Mouse (Mus musculus) adrenal gland, adult 18-20 months (tissue): ENCODE results near the gene Cideb. TPM values are rescaled to one million over a fixed set of nuclear protein-coding genes. Genes with fewer than 3 reads are reported as not detected.
A peak's percentile ranks its signal among the peaks of the same experiment; 100 is the strongest.

Source experiments
- DNase-seq, 2 experiments: peaks; one replicate each; pipeline ENCODE4 v3.0.0; 2021 to 2022; ENCODE audit warnings: low spot score in 2 of 2
- long read RNA-seq, 2 experiments: library from polyadenylated mRNA; stranded (forward); transcript quantifications; one replicate each; pipeline ENCODE4 v2.0.0; 2021
- total RNA-seq, 2 experiments: library from RNA; stranded (reverse); gene quantifications; 1 replicate in 1 of 2; 2 replicates in 1 of 2; pipeline ENCODE4 v1.2.3; 2021

The Cideb gene
- total RNA-seq: 1 to 10 TPM in 1 of 2 experiments, under 1 TPM in 1; 0.76 to 2.3 TPM
- long read RNA-seq, experiment 1: 0 reads
- long read RNA-seq, experiment 2: 0 reads

DNA sequence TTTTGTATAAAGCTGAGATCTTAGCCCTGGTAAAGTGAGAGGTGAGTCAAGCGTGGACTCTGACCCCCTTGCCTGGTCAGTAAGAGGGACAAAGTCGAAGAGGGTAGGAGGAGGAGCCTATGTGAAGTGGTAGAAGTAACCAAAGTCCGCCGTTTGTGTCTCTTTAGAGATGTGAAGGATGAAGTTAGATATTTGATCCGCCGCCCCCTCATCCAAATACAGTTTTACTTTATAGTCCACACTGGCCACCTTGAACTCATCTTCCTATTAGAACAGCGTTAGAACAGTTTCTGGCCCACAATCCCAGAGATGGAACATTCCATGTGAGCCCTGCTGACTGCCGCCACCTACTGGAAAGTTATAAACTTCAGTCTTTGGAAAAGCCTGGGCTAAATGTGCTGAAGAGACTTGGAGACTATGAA is at the start of gene Cideb:
TSS of gene Cideb (minus strand) at position 96 of the 422 bp plus-strand sequence.
- peak in 1 of 2 experiments; percentile 19 for DNase-seq

DNA sequence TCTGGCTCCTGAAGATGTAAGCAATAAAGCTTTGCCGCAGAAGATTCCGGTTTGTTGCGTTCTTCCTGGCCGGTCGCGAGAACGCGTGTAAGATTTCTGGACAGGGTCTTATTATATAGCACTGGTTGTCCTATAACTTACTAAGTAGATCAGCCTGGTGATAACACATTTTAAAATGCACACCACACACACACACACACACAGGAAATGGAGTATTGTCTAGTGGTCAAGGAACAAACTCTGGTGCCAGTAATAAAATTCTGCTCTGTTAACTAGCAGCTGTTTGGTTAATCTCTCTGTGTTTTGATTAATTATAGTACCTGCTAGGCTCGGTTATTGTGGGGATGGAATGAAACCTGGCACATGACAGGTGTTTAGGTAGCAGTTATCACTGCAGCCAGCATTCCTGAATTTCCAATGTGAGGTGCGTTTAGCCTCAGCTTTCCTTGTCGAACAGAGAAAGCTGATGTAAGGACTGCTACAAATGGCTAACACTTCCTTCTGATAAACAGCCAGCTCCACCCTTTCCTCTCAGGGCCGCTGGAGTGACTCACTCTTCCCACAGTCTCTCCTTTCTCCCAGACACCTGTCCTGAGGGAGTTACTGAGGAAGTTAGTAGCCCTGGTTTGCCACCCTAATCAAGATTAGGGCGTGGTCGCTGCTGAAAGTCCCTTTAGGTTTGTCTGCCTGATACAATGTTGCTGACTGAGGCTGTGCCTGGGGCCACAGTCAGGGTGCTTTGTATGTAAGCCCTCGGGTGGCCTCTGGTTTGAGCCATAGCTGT is 37.3 kb upstream of the Cideb start:
- DNase-seq: no peak

DNA sequence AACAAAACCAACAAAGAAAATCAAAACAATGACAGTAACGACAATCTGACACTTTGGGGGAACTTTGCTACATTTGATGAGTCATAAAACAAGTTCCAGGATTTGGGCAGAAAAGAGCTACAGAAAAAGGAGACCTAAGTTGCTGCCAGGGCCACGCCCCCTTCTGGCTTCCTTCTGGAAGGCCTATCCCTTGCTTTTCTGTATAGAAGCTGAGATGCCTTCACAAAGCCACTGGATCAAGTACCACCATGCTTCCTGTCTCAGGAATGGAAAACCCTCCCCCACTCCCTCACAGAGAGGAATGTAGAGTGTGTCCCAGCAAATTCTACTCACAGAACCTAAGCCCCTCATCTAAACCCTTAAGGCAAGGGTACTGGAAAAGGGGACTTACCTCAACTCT is 35.7 kb upstream of the Cideb start:
- no peak for DNase-seq

DNA sequence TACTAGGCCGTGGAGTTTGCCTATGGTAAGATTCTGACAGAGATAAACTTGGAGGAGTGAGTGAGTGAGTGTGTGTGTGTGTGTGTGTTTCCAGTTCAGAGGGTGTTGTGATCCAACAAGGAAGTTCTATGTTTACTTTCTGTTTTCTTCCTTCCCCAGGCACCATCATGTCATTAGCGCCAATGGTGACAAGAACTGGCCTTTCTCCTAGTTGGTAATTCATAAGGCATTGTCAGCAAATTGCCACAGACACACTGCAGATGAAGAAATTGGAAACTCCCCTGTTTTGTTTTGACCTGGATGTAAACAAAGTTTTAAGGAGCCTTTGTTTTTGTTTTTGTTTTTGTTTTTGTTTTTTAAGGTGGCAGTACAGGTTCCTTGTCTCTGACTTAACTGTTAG is 35.2 kb upstream of the Cideb start:
- no peak for DNase-seq

DNA sequence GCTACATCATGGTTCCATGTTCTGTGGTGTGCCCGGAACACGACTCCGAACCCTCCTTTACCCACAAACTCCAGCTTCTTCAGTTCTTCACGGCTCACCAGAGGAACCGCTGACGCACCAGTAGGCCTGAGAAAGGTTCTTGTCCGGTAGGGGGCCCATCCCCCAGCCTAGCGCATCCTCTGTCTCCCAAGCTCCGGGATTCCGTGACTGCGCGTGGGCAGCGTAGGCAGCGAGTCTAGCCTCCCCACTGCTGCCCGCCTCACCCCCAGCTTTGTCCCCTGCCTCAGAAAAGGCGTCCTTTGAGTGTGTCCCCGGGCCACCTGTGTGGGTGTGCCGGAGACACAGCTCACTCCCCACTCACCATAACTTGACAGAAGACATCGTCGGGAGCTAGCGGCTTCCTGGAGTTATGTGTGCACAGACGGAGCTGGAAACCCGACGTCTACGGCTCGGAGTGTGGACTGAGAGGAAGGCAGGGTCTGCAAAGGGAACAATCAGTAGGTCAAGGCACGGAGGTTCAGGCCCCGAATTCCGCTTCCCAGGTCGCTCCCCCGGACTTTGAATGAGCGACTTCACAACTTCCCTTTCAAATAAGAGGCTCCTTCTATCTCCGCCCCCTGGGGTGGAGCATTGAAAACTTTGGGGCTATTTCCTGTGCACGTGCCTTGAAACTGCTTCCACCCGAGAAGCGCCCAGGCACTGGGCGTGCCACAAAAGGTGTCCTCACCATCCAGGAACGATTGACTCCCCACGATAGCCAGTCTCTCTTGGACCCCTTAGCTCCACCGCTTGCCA is 30.2 kb upstream of the Cideb start, which contains the start of gene Ripk3:
TSS of gene Ripk3 (minus strand) at position 610 of the 795 bp plus-strand sequence.
- DNase-seq: no peak

DNA sequence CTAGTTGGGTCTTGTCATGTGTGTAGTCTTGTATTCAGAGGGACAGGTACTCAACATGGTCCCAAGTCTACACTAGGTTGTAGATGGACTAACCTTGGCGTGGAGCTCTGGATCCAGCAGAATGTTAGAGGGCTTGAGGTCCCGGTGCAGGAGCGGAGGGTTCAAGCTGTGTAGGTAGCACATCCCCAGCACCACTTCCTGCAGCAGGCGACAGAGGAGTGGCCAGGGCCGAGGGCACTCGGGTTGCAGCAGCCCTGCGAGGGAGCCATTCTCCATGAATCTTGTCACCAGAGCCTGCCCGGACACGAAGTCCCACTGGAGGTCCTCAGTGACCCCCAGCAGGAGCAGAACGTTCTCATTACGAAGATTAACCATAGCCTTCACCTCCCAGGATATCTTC is 29.5 kb upstream of the Cideb start:
- DNase-seq: no peak

DNA sequence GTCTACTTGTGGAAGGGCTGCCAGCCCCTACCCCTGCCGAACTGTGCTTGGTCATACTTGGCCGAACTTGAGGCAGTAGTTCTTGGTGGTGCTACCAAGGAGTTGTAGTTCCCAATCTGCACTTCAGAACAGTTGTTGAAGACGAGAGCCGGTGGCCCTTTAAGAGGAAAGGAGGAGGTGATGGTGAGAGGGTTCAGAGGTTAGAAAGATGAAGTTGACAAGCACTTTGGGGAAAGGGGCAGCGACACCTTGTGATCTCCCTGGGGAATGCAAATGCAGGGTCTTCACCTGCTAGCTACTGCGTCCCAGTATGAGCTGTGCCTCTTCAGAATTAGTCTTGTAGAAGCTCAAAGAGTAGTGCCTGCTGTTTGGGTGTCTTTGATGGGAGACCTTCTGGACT is 26.9 kb upstream of the Cideb start:
- DNase-seq: peak in 1 of 2 experiments; percentile 1

DNA sequence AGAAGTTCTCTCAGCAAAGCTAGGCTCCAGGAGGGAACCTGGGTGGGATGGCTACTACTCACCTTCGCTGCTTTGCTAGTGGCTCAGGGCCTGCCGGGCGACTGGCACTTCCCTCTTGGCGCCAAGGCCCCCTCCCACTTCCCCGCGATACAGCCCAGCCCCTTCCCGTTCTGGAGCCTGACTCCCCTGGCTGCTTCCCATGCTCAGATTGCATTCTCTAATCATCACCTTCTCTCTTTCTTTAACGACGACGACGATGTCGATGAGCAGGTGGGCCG is 25.6 kb upstream of the Cideb start, which contains the start of gene Adcy4:
TSS of gene Adcy4 (minus strand) at position 138 of the 278 bp plus-strand sequence.
- peak; percentile 5 to 23 for DNase-seq

DNA sequence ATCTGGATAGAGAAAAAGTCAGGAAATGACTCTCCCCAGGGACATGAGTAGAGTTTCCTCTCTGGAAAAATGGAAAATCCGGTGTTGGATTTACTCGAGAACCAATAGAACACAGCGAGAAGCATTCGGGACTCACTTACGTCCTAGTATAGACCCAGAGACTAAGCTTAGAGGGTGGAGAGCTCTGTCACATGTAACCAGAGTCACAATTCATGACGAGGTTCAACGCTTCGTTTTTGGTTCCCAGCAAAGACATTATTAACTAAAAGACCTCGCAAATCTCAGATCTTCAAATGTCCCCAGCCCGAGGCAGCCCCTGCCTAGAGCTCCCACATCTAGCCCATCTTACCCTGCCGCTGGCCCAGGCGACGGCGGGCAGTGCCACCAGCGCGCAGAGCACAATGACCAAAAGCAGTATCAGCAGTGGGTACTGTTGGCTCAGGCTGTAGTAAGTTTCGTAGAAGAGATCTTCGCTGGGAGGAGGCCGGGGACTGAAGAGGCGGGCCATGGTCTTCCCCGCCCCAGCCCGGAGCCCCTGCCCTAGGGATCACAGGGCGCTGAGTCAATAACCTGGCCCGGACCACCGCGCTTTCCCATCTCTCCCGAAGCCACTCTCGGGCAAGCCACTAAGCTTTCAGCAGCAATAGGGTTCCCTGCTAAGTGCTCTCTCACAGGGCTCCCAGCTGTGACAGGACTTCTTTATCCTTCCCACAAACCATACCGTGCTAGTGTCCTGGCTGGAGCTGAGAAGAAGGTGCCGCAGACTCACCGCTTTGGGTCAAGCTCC is 25.1 kb upstream of the Cideb start:
- DNase-seq: peak; percentile 1 to 25

DNA sequence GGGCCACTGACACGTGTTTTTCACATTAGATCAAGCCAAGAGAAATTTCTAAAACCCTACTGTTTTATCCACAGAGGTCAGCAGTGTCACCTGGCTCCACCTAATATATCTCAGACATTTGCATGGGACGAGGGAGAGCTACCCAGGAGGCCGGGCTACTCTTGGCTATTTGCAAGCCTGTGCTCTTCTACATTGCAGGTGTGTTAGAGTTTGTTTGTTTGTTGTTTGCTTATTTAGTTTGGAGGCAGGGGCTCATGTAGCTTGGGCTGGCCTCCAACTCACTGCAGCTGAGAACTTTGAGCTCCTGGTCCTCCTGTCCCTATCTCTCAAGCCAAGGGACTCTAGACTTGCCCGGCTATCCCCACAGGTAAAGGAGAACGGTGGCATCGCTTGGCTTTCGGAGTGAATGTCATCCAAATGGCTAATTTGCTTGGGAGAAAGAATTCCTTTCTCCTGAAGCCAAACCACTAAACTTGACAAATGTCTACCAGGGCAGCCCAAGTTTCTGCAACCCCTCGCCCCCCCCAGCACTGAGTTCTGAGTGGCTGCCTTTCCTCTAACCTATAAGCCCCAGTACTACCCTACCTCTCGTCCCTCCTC is 24.2 kb upstream of the Cideb start:
- DNase-seq: peak in 1 of 2 experiments; percentile 1

DNA sequence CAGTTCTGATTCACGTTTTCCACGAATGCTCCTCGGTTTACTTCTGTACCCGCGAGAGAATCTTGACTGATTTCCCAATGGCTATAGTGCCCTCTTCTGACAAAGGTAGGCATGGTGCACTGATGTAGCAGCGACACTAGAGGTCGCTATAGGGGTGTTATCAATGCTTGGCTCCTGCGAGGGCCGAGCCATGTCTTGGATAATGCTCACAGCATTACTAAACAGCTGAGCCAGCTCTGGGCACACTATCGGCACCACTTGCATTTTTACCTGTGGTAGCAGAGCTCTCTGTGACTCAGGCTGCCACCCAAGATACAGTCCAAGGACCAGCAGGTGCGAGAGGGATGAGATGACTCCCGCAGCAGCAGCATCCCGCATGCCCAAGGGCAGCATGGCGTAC is 23.1 kb upstream of the Cideb start:
- DNase-seq: peak; percentile 39 to 55

DNA sequence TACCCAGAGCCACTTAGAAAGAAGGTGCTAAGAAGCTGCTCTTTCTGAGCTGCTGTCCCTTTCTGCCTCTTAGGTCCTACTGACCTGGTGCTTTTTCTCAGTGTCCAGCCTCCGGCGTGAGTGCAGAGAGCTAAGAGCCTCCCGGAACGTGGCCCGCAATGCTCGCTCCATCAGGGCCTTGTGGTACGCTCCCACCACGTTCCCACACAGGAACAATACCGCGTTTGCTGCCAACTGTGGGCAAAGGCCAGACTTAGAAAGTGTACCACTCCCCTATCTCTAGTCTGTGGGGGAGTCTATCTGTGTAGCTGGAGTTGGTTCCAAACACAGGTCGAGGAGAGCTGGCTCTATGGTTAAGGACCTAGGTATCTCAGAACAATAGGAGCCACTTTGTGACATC is 22.5 kb upstream of the Cideb start:
- DNase-seq: peak; percentile 3 to 16

DNA sequence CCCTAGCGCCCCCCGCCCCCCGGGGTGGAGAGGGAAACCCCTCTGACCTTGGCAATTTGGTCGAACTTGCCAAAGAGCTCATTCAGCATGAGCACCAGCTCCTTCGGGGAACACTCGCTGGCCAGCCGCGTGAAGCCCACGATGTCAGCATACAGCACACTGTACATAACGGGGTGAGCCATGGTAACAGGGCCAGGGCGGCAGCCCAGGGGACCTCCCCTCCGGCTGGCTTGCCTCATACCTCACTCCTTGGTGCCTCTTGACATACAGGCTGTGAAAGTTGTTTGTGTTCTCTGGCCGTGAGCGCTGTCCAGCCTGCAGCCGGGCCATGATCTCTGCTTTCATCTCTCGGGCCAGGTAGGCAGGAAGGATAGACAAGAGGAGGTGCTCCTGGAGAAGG is 21.4 kb upstream of the Cideb start:
- peak in 1 of 2 experiments; percentile 15 for DNase-seq

DNA sequence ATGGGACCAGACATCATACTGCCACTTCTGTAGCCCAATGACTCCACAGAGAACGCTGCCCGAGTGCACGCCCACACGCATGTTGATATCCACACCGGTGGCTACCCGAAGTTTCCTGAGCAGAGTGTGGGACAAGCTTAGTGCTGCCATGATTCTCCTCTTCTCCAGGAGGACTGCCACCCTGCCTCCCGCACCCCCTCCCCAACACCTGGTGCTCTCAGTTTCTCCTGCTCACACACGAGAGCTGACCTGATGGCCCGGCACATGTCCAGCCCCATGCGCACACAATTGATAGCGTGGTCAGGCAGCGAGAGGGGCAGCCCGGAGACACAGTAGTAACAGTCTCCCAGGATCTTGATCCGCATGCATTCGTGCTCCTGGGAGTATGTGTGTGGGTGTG is 20.4 kb upstream of the Cideb start:
- peak in 1 of 2 experiments; percentile 17 for DNase-seq

DNA sequence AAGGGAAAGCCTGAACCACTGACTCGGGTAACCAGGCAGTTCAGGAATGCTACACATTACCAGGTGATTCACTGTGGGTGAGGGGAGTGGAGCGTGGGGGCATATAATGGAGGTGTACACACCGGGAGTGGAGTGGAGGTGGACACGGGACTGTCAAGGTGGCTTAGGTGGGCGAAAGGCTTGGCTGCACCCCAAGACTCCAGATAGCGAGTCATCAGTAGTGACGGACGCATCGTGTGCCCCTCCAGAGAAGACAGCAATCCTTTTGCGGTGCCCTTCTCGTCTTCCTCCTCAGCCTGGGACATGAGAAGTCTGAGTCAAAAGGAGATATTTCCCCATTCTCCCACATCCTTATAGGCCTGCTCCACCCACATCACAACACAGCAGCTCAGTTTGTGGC is 19.5 kb upstream of the Cideb start:
- peak in 1 of 2 experiments; percentile 15 for DNase-seq

DNA sequence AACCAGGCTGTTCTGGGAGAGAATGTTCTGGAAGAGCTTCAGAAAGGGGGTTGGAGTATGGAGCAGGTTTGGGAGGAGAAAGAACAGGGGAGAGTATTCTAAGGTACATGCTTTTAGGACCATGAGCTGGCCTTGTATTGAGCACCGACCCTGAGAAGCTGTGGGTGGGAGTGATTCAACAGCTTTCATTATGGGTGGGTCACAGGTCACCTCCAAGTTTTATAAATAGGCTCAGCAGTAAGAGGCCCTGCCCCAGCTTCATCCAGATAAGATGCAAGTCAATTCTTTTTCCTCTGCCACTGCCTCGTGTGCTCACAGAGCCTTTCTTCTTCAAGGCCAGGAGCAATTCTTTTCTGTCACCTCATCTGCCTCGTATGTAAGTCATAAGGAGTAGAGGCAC is 18.9 kb upstream of the Cideb start:
- DNase-seq: no peak

DNA sequence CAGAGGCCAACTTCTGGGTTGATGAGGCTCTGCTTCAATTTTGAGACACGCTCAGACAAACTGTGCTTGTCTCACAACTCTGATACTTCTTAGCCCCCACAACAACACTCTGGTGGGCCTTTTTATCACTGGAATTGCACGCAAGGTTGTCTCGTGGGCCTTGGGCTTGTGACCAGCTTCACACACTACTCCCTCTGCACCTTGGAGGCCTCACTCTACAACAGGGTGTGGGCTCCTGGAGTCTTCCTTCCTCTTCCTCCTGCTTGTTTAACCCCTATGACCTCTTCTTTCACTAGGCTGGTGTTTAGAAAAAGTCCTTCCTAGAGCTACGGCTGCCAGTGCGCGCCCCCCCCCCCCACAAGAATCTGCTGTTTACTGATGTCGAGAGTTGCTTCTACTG is 18.5 kb upstream of the Cideb start:
- peak in 1 of 2 experiments; percentile 5 for DNase-seq

DNA sequence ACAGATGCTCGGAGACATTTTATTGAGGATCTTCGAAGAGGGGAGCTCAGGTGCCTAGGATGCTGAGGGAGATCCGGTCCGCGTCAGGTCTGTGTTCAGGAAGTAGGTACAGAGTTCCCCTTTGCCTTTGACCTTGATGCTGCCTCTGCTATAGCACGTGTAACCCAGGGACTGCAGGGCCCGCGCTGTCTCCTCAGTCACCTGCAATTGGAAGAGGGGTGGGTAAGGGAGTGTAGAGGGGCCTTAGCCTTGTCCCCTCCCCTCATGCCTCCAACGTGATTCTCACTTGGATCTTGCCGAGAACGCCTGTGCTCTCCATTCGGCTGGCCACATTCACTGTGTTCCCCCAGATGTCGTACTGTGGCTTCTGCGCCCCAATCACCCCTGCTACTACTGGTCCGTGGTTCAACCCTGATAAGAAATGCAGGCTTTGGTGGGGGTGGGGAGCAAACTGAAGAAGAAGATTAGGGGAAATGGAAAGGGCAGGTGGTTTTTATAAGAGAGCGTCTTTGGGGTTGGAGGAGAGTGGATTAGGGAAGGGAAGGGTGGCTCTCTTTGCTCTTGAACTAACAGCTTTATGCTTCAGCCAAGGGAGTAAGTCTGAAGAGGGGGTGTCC is 10.9 kb upstream of the Cideb start:
- no peak for DNase-seq

DNA sequence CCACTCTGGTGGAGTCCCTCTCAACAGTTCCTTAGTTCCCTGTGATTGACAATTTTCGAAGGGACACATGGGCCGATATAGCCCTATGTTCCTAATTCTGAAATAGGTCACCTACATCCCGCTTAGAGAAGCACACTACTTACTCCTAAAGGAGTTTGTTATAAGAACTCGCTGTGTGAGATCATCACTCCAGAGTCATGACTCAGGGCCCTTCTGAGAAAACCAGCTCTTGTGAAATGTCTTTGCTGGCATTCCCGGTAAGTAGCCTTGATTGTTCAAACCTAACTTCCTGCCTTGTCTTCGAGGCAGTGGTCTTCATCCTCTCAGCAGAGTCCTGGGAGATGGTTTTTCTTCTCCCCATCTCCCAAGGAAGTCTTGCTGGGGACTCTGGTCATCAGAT is 10.3 kb upstream of the Cideb start:
- DNase-seq: no peak
